Mouse (Mus musculus) midbrain, embryonic 11.5 days (tissue): Measurements from ENCODE around the gene Slc44a1. TPM values are rescaled to one million over a fixed set of nuclear protein-coding genes. Genes with fewer than 3 reads are reported as not detected.

Experiments
- ATAC-seq: fragments of 200-750 bp; cut with Nextera tagmentation; 2 replicates; pipeline ENCODE4 v1.8.0; 2017; ENCODE audit warnings: moderate TSS enrichment, moderate library complexity; ENCODE audit not compliant: low FRiP score
- DNase-seq: peaks from one replicate; pipeline ENCODE4 v3.0.0; 2015; ENCODE audit warnings: low spot score; ENCODE audit errors: missing footprints
- H3K27ac ChIP-seq: fragments of 300-500 bp; sonication (generic); 2 replicates; pipeline ENCODE4 v1.5.1; 2014; ENCODE audit warnings: low read depth, low read length
- H3K27me3 ChIP-seq: fragments of 300-500 bp; sonication (generic); 2 replicates; pipeline ENCODE4 v1.6.1; 2014; ENCODE audit warnings: mild to moderate bottlenecking, low read length, moderate library complexity, mixed read lengths; ENCODE audit not compliant: control insufficient read depth, insufficient read depth
- H3K36me3 ChIP-seq: fragments of 300-500 bp; sonication (generic); 2 replicates; pipeline ENCODE4 v1.6.1; 2014; ENCODE audit warnings: mild to moderate bottlenecking, low read length, moderate library complexity, mixed read lengths; ENCODE audit not compliant: control insufficient read depth, insufficient read depth
- H3K4me1 ChIP-seq: fragments of 300-500 bp; sonication (generic); 2 replicates; pipeline ENCODE4 v1.6.1; 2014; ENCODE audit warnings: low read length; ENCODE audit not compliant: control insufficient read depth, insufficient read depth
- H3K4me2 ChIP-seq: fragments of 300-500 bp; sonication (generic); 2 replicates; pipeline ENCODE4 v1.6.1; 2014; ENCODE audit warnings: mild to moderate bottlenecking, moderate library complexity
- H3K4me3 ChIP-seq: fragments of 300-500 bp; sonication (generic); 2 replicates; pipeline ENCODE4 v1.5.1; 2014; ENCODE audit warnings: low read depth, low read length
- H3K9ac ChIP-seq: fragments of 300-500 bp; sonication (generic); 2 replicates; pipeline ENCODE4 v1.6.1; 2014; ENCODE audit warnings: low read length
- H3K9me3 ChIP-seq: fragments of 300-500 bp; sonication (generic); 2 replicates; pipeline ENCODE4 v1.6.1; 2016; ENCODE audit warnings: low read length; ENCODE audit not compliant: control insufficient read depth
- WGBS: fragments of 180-500 bp; shearing (Covaris S2); extraction: QIAGEN DNeasy Blood & Tissue Kit; methylation state at CpG from one replicate; pipeline ENCODE4 v1.1.7; 2014; 5-methylcytosine and 5-hydroxymethylcytosine counted together
- polyA plus RNA-seq: library from polyadenylated mRNA; unstranded; fragments of >200 nt; fragmentation: Nextera tagmentation; extraction: Ambion mirVana; gene quantifications from 2 replicates; pipeline ENCODE4 v1.2.1, GENCODE M21; 2014

Gene Slc44a1
- polyA plus RNA-seq, 1 experiment from 2014 or later = 16.8 TPM

DNA sequence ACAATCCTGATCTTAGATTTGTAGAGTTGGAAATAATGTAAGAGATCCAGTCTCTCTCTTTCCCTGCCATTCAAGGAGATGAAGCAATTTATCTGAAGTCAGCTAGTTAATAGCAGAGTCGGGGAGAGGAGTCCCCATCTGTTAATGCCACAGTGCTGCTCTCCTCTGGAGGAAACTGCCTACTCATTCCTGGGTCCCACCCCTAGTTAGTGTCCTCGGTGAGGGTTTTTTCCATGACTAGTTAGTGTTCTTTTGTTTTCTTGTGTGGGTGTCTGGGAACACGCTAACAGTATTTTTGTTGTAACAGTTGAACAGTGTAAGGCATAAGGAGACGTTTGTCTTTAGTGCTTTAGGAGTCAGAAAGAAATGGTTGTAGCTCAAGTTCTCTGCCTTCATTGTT, 38.4 kb downstream of the Slc44a1 start:
- no peak for DNase-seq
- H3K9ac ChIP-seq = no peak overlapping the region
- no peak overlapping the region for H3K4me2 ChIP-seq
- H3K27me3 ChIP-seq = no peaks in the 10 kb centered on the region
- ATAC-seq = no peak
- H3K4me3 ChIP-seq = no peak overlapping the region
- peaks cover 6% of the 10 kb centered on the region for H3K4me1 ChIP-seq
- H3K36me3 ChIP-seq = no peaks in the 10 kb centered on the region
- H3K27ac ChIP-seq = no peak overlapping the region
- H3K9me3 ChIP-seq = no peaks in the 10 kb centered on the region
- WGBS = 79% methylated on average over 4 of the region's 4 CpGs

DNA sequence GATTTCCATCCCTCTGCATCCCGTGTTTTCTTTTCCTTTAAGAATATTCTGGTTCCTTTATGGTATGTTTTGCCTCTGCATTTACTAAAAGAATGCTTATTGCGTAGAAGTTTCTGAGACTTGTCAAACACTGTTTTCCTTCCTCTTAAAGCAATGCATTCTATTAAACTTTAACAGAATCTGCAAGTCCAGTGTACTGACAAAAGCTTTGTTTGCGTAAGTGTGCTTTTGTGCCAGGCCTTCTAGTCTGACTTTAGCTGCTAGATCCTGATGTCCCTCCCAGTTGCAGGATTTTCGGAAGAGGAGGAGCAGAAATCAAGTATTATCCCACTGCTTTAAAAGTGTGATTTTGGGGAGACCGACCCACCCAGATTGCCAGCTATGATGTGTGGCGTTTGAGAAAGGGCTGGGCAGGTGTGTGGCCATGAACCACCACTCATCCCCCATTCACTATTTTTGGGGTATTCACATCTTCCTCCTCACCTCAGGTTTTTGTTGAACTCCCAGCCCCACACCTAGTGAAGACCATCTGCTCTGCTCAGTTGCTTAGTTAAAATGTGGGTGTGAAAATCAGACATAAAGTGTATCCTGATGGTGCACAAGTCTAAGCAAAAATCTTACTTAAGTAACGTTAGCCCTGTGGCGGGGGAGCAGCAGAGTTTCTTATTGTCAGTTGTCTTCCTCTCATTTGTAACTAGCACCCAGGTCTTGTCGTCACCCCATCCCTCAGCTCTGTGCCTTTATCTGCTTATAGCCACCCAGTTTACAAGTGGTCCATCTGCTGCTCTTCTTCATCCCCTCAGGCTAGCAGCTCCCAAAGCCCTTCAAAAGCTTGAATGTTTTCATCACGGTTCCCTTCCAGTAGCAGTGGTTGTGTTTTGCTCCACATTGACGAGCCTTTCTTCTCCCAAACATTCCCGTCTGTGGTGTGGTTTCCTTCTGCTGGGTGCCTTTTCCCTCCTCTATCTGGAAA, 47.3 kb downstream of the Slc44a1 start:
- H3K9ac ChIP-seq = no peak overlapping the region
- no peak overlapping the region for H3K27ac ChIP-seq
- no peaks in the 10 kb centered on the region for H3K27me3 ChIP-seq
- H3K4me2 ChIP-seq = no peak overlapping the region
- no peaks in the 10 kb centered on the region for H3K36me3 ChIP-seq
- ATAC-seq (no peak), DNase-seq (no peak)
- 76% methylated on average over 12 of the region's 12 CpGs for WGBS
- no peaks in the 10 kb centered on the region for H3K9me3 ChIP-seq
- H3K4me1 ChIP-seq = peaks cover 8% of the 10 kb centered on the region
- H3K4me3 ChIP-seq = no peak overlapping the region

DNA sequence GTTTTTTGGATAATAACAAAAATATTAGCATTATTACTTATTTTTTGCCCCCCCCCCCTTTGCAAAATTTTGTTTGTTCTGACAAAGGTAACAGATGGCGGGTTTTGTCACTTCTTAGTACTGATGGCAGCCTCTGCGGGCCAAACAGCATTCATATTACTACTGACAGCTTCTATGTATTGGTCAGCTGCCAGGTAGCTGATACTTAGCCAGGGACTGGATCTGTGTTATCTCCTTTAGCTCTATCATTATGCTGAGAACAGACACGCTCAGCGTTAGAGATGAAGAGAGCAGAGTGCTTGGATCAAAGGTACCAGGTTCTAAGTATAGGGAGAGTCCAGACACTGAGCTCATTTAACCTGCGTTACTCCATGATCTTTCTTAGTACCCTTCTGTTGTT, 48.6 kb downstream of the Slc44a1 start:
- no peaks in the 10 kb centered on the region for H3K27me3 ChIP-seq
- no peak overlapping the region for H3K9ac ChIP-seq
- H3K4me3 ChIP-seq = no peak overlapping the region
- H3K4me2 ChIP-seq = no peak overlapping the region
- ATAC-seq = no peak
- peaks cover 8% of the 10 kb centered on the region for H3K4me1 ChIP-seq
- H3K36me3 ChIP-seq = no peaks in the 10 kb centered on the region
- H3K9me3 ChIP-seq = no peaks in the 10 kb centered on the region
- DNase-seq = no peak
- WGBS = 94% methylated on average over 5 of the region's 5 CpGs
- H3K27ac ChIP-seq = no peak overlapping the region

DNA sequence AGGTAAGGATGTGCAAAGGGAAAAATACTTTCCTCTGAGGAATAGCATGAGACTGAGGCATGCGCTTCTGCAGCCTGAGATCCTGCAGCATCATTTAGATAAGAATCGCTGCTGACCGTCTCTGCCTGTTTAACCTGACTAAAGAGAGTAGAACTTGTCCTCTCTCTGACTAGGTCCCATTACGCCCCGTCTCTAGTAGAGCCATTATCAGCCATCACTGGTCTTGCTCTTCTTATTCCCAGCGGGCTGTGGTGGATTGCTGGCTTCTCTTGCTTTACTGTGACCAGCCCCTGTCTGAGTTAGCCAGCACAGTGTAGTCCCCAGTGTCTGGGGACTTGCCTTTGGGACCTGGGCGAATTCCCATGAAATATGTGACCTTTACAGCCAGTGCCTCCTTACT, 50.2 kb downstream of the Slc44a1 start:
- WGBS = 91% methylated on average over 7 of the region's 7 CpGs
- peaks cover 8% of the 10 kb centered on the region for H3K4me1 ChIP-seq
- H3K4me3 ChIP-seq = no peak overlapping the region
- no peak overlapping the region for H3K9ac ChIP-seq
- no peaks in the 10 kb centered on the region for H3K36me3 ChIP-seq
- no peak overlapping the region for H3K27ac ChIP-seq
- H3K9me3 ChIP-seq = no peaks in the 10 kb centered on the region
- H3K4me2 ChIP-seq = no peak overlapping the region
- DNase-seq (no peak), ATAC-seq (no peak)
- H3K27me3 ChIP-seq = no peaks in the 10 kb centered on the region

DNA sequence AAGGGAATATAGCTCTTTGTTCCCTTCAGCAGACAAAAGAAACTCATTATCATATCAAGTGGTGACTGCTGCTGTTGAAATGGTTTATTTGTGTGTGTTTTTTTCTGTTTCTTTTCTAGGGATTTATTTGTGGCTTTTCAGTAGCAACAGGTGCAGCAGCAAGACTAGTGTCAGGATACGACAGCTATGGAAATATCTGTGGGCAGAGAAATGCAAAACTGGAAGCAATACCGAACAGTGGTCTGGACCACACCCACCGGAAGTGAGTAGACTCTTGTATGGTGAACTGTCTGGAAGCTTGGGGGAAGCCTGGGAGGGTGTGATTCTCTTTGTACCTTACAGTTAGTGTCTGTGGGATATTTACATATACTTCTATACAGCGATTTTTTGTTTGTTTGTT, 51.1 kb downstream of the Slc44a1 start:
- H3K27ac ChIP-seq = no peak overlapping the region
- no peak overlapping the region for H3K9ac ChIP-seq
- ATAC-seq (no peak), DNase-seq (no peak)
- no peaks in the 10 kb centered on the region for H3K9me3 ChIP-seq
- no peak overlapping the region for H3K4me3 ChIP-seq
- no peaks in the 10 kb centered on the region for H3K27me3 ChIP-seq
- H3K36me3 ChIP-seq = no peaks in the 10 kb centered on the region
- H3K4me1 ChIP-seq = peaks cover 8% of the 10 kb centered on the region
- no peak overlapping the region for H3K4me2 ChIP-seq
- 60% methylated on average over 4 of the region's 4 CpGs for WGBS

DNA sequence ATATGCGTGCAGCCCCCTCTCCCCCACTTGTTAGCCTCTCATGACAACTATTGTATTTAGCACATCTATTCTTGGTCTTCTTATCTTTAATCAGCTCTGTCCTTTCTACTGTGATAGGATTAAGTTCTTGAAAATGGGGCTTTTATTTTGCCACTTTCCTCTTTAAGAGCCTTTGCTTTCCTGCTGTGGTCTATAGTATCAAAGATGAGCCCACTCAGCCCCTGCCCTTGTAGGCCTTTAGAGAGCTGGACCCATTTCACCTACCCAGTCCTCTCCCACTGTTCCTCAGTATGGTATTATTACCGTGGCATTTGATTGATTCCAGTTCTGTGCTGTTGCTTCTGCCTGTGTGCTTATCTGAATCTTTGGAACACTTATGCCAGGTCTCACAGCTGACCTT, 55.4 kb downstream of the Slc44a1 start:
- WGBS = 23% methylated on average over 2 of the region's 2 CpGs
- Histone ChIP-seq H3K4me3 (no peak overlapping the region), H3K27ac (no peak overlapping the region), H3K36me3 (no peaks in the 10 kb centered on the region), H3K27me3 (no peaks in the 10 kb centered on the region), H3K9ac (no peak overlapping the region), H3K4me2 (no peak overlapping the region), H3K9me3 (no peaks in the 10 kb centered on the region), H3K4me1 (peaks cover 6% of the 10 kb centered on the region)
- ATAC-seq (peak; percentile 72), DNase-seq (no peak)

DNA sequence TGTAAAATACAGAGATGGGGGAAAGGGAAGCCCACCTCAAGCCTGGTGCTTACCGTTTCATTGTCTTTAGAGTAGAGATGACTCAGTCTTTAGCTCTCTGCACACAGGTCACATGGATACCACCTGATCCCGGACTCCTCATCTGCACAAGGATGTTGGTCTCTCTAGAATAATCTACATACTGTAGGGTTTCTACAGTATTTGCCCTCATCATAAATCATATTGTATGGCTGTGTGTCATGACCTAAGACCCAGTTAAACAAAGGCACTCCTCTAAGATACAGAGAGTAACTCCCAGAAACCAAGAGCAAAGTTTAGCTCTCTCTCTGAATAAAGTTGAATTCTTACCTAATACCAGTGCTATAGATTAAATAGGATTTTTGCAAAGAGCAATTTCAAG, 62.6 kb downstream of the Slc44a1 start:
- Histone ChIP-seq H3K4me1 (no peaks in the 10 kb centered on the region), H3K4me3 (no peak overlapping the region), H3K36me3 (no peaks in the 10 kb centered on the region), H3K9ac (no peak overlapping the region), H3K27ac (no peak overlapping the region), H3K27me3 (no peaks in the 10 kb centered on the region), H3K9me3 (no peaks in the 10 kb centered on the region), H3K4me2 (no peak overlapping the region)
- ATAC-seq = no peak
- DNase-seq = no peak
- WGBS = 95% methylated on average over 2 of the region's 2 CpGs

DNA sequence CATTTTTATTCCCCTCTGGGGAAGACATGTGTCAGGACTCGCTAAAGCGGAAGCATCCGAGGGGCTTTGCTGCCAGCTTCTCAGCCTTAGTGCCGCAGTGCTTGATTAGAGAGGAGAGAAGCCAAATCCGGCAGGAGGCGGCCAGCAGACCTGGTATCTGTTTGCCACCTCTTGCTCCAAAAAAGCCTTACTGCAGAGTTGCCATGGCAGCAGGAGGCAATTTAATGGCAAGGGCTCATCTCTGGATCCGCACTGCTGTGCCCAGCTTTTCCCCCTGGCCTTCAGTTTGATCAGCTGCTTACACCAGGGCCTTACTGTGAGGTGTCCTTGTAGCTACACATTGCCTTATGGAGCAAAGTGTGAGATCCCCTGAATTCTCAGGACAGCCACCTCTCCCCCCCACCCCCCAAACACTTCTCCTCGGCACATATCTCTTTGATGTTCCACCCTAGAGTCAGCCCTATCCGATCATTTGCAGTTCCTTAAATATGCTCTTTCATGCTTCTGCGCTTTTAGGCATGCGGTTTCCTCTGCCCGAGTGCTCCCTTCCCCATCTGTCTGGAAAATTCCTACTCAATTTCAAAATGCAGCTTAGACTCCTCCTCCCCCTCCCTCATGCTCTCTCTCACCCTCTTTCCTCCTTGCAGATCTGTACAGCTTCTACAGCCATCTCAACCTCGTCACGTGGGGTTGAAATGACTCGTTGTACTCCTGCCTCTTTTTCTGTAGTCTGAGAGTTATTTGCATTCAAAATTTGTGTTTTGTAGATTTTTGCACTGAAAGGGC, 72.1 kb downstream of the Slc44a1 start:
- no peaks in the 10 kb centered on the region for H3K9me3 ChIP-seq
- peak; percentile 50; the same call in 1 of the 2 replicates for ATAC-seq
- 0 out of 2 replicates have a peak, but pooled peaks cover 8% of the 10 kb centered on the region for H3K4me1 ChIP-seq
- no peaks in the 10 kb centered on the region for H3K27me3 ChIP-seq
- no peak for DNase-seq
- no peak overlapping the region for H3K4me2 ChIP-seq
- no peaks in the 10 kb centered on the region for H3K36me3 ChIP-seq
- no peak overlapping the region for H3K4me3 ChIP-seq
- WGBS = 46% methylated on average over 15 of the region's 15 CpGs
- H3K9ac ChIP-seq = no peak overlapping the region
- no peak overlapping the region for H3K27ac ChIP-seq
